26 mouse cellular contexts compared by ENCODE assay signal in genomic region chr7:66476289-66476688, GRCm38 (mm10). TPM values are rescaled to one million over a fixed set of nuclear protein-coding genes. Genes with fewer than 3 reads are reported as not detected.
A peak's percentile ranks its signal among the peaks of the same experiment; 100 is the strongest.
DNase-seq lines count a peak whose midpoint lies in the region; ATAC-seq lines count a peak whose summit lies in the region.
"Had no signal": no experiment of that assay in that cellular context is flagged by ENCODE, and none has a peak within 500 bp of the region (broad histone marks: within the 10 kb centered on the region; RNA-seq: fewer than 3 reads in every experiment).

No protein-coding gene starts in this region.

- peaks cover 32% of the 10 kb centered on the region for H3K4me1 ChIP-seq in hindbrain, embryonic 10.5 days (replicated peaks)
- H3K4me1 ChIP-seq in hindbrain, embryonic 16.5 days (ENCODE audit: control insufficient read depth, insufficient read depth, low read depth, low read length), result no peaks in the 10 kb centered on the region
- H3K4me1 ChIP-seq: forebrain, embryonic 12.5 days; hindbrain, embryonic 13.5 days had no signal

- H3K27me3 ChIP-seq in hindbrain, embryonic 10.5 days (ENCODE audit: insufficient read depth, poor library complexity, severe bottlenecking), result peaks cover 3% of the 10 kb centered on the region; the same call in 1 of the 2 replicates
- no peaks in the 10 kb centered on the region for H3K27me3 ChIP-seq in hindbrain, embryonic 16.5 days (replicated peaks; ENCODE audit: control insufficient read depth, insufficient read depth, low read length)
- H3K27me3 ChIP-seq: embryonic facial prominence, embryonic 13.5 days; forebrain, embryonic 15.5 days; heart, embryonic 13.5 days; hindbrain, embryonic 13.5 days had no signal

- no peak overlapping the region for H3K9ac ChIP-seq in hindbrain, embryonic 16.5 days (ENCODE audit: low read depth, low read length)
- H3K9ac ChIP-seq: embryonic facial prominence, embryonic 13.5 days; forebrain, embryonic 12.5 days; forebrain, embryonic 15.5 days; heart, embryonic 13.5 days; hindbrain, embryonic 13.5 days had no signal

- no peaks in the 10 kb centered on the region for H3K9me3 ChIP-seq in hindbrain, embryonic 10.5 days
- no peaks in the 10 kb centered on the region for H3K9me3 ChIP-seq in hindbrain, embryonic 16.5 days (ENCODE audit: control insufficient read depth, low read length)
- H3K9me3 ChIP-seq: embryonic facial prominence, embryonic 10.5 days; embryonic facial prominence, embryonic 13.5 days; forebrain, embryonic 12.5 days; forebrain, embryonic 15.5 days; heart, embryonic 13.5 days; hindbrain, embryonic 13.5 days had no signal

- H3K36me3 ChIP-seq in hindbrain, embryonic 10.5 days, result no peaks in the 10 kb centered on the region
- no peaks in the 10 kb centered on the region for H3K36me3 ChIP-seq in hindbrain, embryonic 16.5 days (ENCODE audit: control insufficient read depth, insufficient read depth, low read length)
- H3K36me3 ChIP-seq: embryonic facial prominence, embryonic 10.5 days; embryonic facial prominence, embryonic 13.5 days; forebrain, embryonic 12.5 days; forebrain, embryonic 15.5 days; heart, embryonic 13.5 days; hindbrain, embryonic 13.5 days had no signal

- H3K4me2 ChIP-seq in hindbrain, embryonic 16.5 days (ENCODE audit: low read length), result no peak overlapping the region
- H3K4me2 ChIP-seq: embryonic facial prominence, embryonic 13.5 days; forebrain, embryonic 12.5 days; forebrain, embryonic 15.5 days; heart, embryonic 13.5 days; hindbrain, embryonic 13.5 days had no signal

- WGBS in hindbrain, embryonic 10.5 days, result 68% methylated on average over 8 of the region's 8 CpGs
- 66% methylated on average over 8 of the region's 8 CpGs for WGBS in hindbrain, embryonic 16.5 days

- no peak for ATAC-seq in hindbrain, embryonic 16.5 days
- ATAC-seq: activated CD4-positive, CD25-positive, alpha-beta regulatory T cell, adult 4 months; forebrain, embryonic 15.5 days; hindbrain, postnatal 0 days; inflammation-experienced regulatory T-cells, adult 6 months; intestine, embryonic 16.5 days had no signal

- DNase-seq in adrenal gland, adult 8-10 months, result peak; percentile 10
- no peak for DNase-seq in adrenal gland, postnatal 4 days (ENCODE audit: low spot score in 2 of 2)
- no peak for DNase-seq in hindbrain, embryonic 10.5 days (ENCODE audit: low spot score)
- peak; percentile 5 for DNase-seq in adrenal gland, postnatal 10 days
- DNase-seq in adrenal gland, postnatal 14 days, result peak; percentile 22
- DNase-seq in gastrocnemius, postnatal 10 days, result no peak
- DNase-seq: cerebellum, adult 11-12 months; cerebellum, adult 8-10 months; cerebellum, postnatal 10 days; cerebellum, postnatal 36 days; embryo, embryonic 11 days; gastrocnemius, postnatal 36 days; kidney, adult 18-20 months had no signal

- H3K27ac ChIP-seq in hindbrain, embryonic 10.5 days, result peak overlapping the region; percentile 54; the same call in 1 of the 2 replicates
- no peak overlapping the region for H3K27ac ChIP-seq in hindbrain, embryonic 16.5 days (ENCODE audit: low read depth, low read length)
- H3K27ac ChIP-seq: embryonic facial prominence, embryonic 10.5 days; embryonic facial prominence, embryonic 13.5 days; forebrain, embryonic 12.5 days; forebrain, embryonic 15.5 days; heart, embryonic 13.5 days; hindbrain, embryonic 13.5 days; hindbrain, postnatal 0 days had no signal

- no peak overlapping the region for H3K4me3 ChIP-seq in hindbrain, embryonic 10.5 days
- no peak overlapping the region for H3K4me3 ChIP-seq in hindbrain, embryonic 16.5 days (ENCODE audit: low read length)
- H3K4me3 ChIP-seq: embryonic facial prominence, embryonic 10.5 days; embryonic facial prominence, embryonic 13.5 days; erythroblast, embryonic 14.5 days; forebrain, embryonic 12.5 days; forebrain, embryonic 15.5 days; heart, embryonic 13.5 days; hindbrain, embryonic 13.5 days had no signal

RNA-seq across cellular contexts. Expression of gene Aldh1a3, which starts 49.0 kb away (rescaled TPM):
- 10 to 100 TPM; 17.9 to 26.2 (median 22.4) TPM for total RNA-seq in adrenal gland, adult 8-10 months (2022)
- total RNA-seq in adrenal gland, postnatal 4 days (2021), result 10 to 100 TPM; 19.7 to 19.9 TPM
- polyA plus RNA-seq in hindbrain, embryonic 10.5 days (2016; fragmentation: Nextera tagmentation; extraction: Ambion mirVana), result 1.7 and 4.6 TPM in 2 replicates
- polyA plus RNA-seq in hindbrain, embryonic 16.5 days (2015; fragmentation: Nextera tagmentation; extraction: Ambion mirVana), result 2.5 and 3.2 TPM in 2 replicates
- total RNA-seq in adrenal gland, postnatal 10 days (2021), result 10 to 100 TPM; 11.4 to 12.4 TPM
- 10.9 and 12.6 TPM in 2 replicates for total RNA-seq in adrenal gland, postnatal 14 days (2021)
- total RNA-seq in gastrocnemius, postnatal 10 days (2021), result 1 to 10 TPM; 7.4 to 9.0 TPM
- total RNA-seq: hematopoietic stem cell, adult 5-6 weeks had no signal
- polyA plus RNA-seq: erythroblast, embryonic 14.5 days had no signal

Comparison
In these comparisons a context has a peak if more than half of its experiments do, and no peak if none do; other contexts are left out.
1. DNase-seq: peak in adrenal gland, adult 8-10 months (single experiment), adrenal gland, postnatal 10 days (single experiment) and adrenal gland, postnatal 14 days (single experiment); none in adrenal gland, postnatal 4 days (0 of 2), hindbrain, embryonic 10.5 days (single experiment) and gastrocnemius, postnatal 10 days (single experiment).